Mouse (Mus musculus) CH12.LX (cell line): ENCODE data around the gene Pknox1. TPM values are rescaled to one million over a fixed set of nuclear protein-coding genes. Genes with fewer than 3 reads are reported as not detected.

Source experiments
- DNase-seq: peaks from one replicate; pipeline ENCODE4 v3.0.0-alpha.2; 2013; ENCODE audit errors: extremely low read depth
- H3K27ac ChIP-seq: 2 replicates; pipeline ENCODE4 v1.5.1; 2012; ENCODE audit warnings: low read depth, mild to moderate bottlenecking, control low read depth, moderate library complexity; ENCODE audit not compliant: insufficient read depth
- H3K27me3 ChIP-seq: replicated peaks from 2 replicates; pipeline ENCODE3; 2012; ENCODE audit warnings: inconsistent platforms
- H3K36me3 ChIP-seq, 2 experiments: replicated peaks in 1 of 2; 2 replicates each; pipeline versions ENCODE3 to v1.6.1; 2012; ENCODE audit warnings: inconsistent platforms in 1 of 2, low read length in 1 of 2, mild to moderate bottlenecking in 1 of 2, mixed read lengths in 1 of 2, moderate library complexity in 1 of 2; ENCODE audit not compliant: control insufficient read depth in 1 of 2, insufficient read depth in 1 of 2
- H3K4me1 ChIP-seq, 2 experiments: 2 replicates each; pipeline ENCODE4 v1.6.1; 2012; ENCODE audit warnings: inconsistent platforms in 1 of 2, moderate library complexity in 1 of 2; ENCODE audit not compliant: insufficient read depth in 2 of 2, control insufficient read depth in 1 of 2
- H3K4me2 ChIP-seq: 2 replicates; pipeline ENCODE4 v1.6.1; 2012; ENCODE audit warnings: low read depth, mild to moderate bottlenecking, control low read depth; ENCODE audit not compliant: poor library complexity, insufficient read depth, severe bottlenecking
- H3K4me3 ChIP-seq, 3 experiments: fragments of 150-350 bp in 1 of 3; sonication (generic) in 1 of 3; replicated peaks in 1 of 3; 2 replicates each; pipeline versions ENCODE3 to v1.5.1; 2011 to 2012; ENCODE audit warnings: low read depth in 2 of 3, low read length in 2 of 3, mild to moderate bottlenecking in 2 of 3, moderate library complexity in 2 of 3, control low read depth in 1 of 3, improper control_type of control experiment in 1 of 3, inconsistent platforms in 1 of 3, mixed read lengths in 1 of 3; ENCODE audit not compliant: poor library complexity in 1 of 3
- H3K79me2 ChIP-seq: replicated peaks from 2 replicates; pipeline ENCODE4 v1.6.1; 2012; ENCODE audit warnings: mild to moderate bottlenecking, moderate library complexity; ENCODE audit not compliant: control insufficient read depth, poor library complexity, insufficient read depth, severe bottlenecking; ENCODE audit errors: extremely low read depth
- H3K9ac ChIP-seq: 2 replicates; pipeline ENCODE4 v1.6.1; 2012; ENCODE audit warnings: low read depth, mild to moderate bottlenecking, control low read depth, moderate library complexity; ENCODE audit not compliant: insufficient read depth
- H3K9me3 ChIP-seq: replicated peaks from 2 replicates; pipeline ENCODE3; 2012; ENCODE audit warnings: low read length, inconsistent platforms, mixed read lengths
- BHLHE40 ChIP-seq: IDR thresholded peaks from 2 replicates; pipeline ENCODE4 v1.6.1; 2011; ENCODE audit warnings: mild to moderate bottlenecking, low read depth, low read length, improper control_type of control experiment
- CHD2 ChIP-seq: IDR thresholded peaks from 2 replicates; pipeline ENCODE4 v1.6.1; 2011; ENCODE audit warnings: low read length, improper control_type of control experiment
- CTCF ChIP-seq, 2 experiments: IDR thresholded peaks in 1 of 2; conservative IDR thresholded peaks in 1 of 2; 2 replicates each; pipeline ENCODE4 v1.5.1; 2011 to 2012; ENCODE audit warnings: low read depth in 2 of 2, low read length in 2 of 2, improper control_type of control experiment in 1 of 2, inconsistent platforms in 1 of 2, mild to moderate bottlenecking in 1 of 2, moderate library complexity in 1 of 2
- ELF1 ChIP-seq: IDR thresholded peaks from 2 replicates; pipeline ENCODE4 v1.6.1; 2014; ENCODE audit warnings: low read depth, mild to moderate bottlenecking, inconsistent platforms, low read length, improper control_type of control experiment
- EP300 ChIP-seq: IDR thresholded peaks from 2 replicates; pipeline ENCODE4 v1.6.1; 2011; ENCODE audit warnings: low read length, improper control_type of control experiment
- GABPA ChIP-seq: IDR thresholded peaks from 2 replicates; pipeline ENCODE4 v1.6.1; 2012; ENCODE audit warnings: low read depth, low read length, improper control_type of control experiment, inconsistent platforms; ENCODE audit not compliant: insufficient replicate concordance
- HCFC1 ChIP-seq: IDR thresholded peaks from 2 replicates; pipeline ENCODE4 v1.6.1; 2012; ENCODE audit warnings: low read depth, mild to moderate bottlenecking, inconsistent platforms, low read length, improper control_type of control experiment
- IRF4 ChIP-seq: IDR thresholded peaks from 2 replicates; pipeline ENCODE4 v1.6.1; 2014; ENCODE audit warnings: low read depth, mild to moderate bottlenecking, inconsistent platforms, low read length, improper control_type of control experiment
- JUND ChIP-seq: conservative IDR thresholded peaks from 2 replicates; pipeline ENCODE4 v1.6.1; 2011; ENCODE audit warnings: low read depth, low read length, improper control_type of control experiment
- KAT2A ChIP-seq: IDR thresholded peaks from 2 replicates; pipeline ENCODE4 v1.6.1; 2012; ENCODE audit warnings: low read length, improper control_type of control experiment, inconsistent platforms; ENCODE audit not compliant: insufficient replicate concordance
- MAFK ChIP-seq: IDR thresholded peaks from 2 replicates; pipeline ENCODE4 v1.6.1; 2011; ENCODE audit warnings: low read length, improper control_type of control experiment; ENCODE audit not compliant: insufficient replicate concordance
- MAZ ChIP-seq: IDR thresholded peaks from 2 replicates; pipeline ENCODE4 v1.6.1; 2012; ENCODE audit warnings: low read depth, mild to moderate bottlenecking, inconsistent platforms, low read length, improper control_type of control experiment, moderate library complexity
- MEF2A ChIP-seq: IDR thresholded peaks from 2 replicates; pipeline ENCODE4 v1.6.1; 2014; ENCODE audit warnings: low read depth, mild to moderate bottlenecking, inconsistent platforms, low read length, improper control_type of control experiment, borderline replicate concordance
- MXI1 ChIP-seq: IDR thresholded peaks from 2 replicates; pipeline ENCODE4 v1.6.1; 2011; ENCODE audit warnings: mild to moderate bottlenecking, low read depth, low read length, improper control_type of control experiment
- MYC ChIP-seq: IDR thresholded peaks from 2 replicates; pipeline ENCODE4 v1.6.1; 2011; ENCODE audit warnings: low read depth, mild to moderate bottlenecking, improper control_type of control experiment, low read length
- NRF1 ChIP-seq: IDR thresholded peaks from 2 replicates; pipeline ENCODE4 v1.6.1; 2014; ENCODE audit warnings: low read depth, mild to moderate bottlenecking, inconsistent platforms, low read length, improper control_type of control experiment, moderate library complexity
- POLR2A ChIP-seq: IDR thresholded peaks from 2 replicates; pipeline ENCODE4 v1.6.1; 2011; ENCODE audit warnings: low read depth, mild to moderate bottlenecking, improper control_type of control experiment, low read length
- RAD21 ChIP-seq: IDR thresholded peaks from 2 replicates; pipeline ENCODE4 v1.6.1; 2011; ENCODE audit warnings: low read depth, mild to moderate bottlenecking, low read length, improper control_type of control experiment, moderate library complexity
- RCOR1 ChIP-seq: conservative IDR thresholded peaks from 2 replicates; pipeline ENCODE4 v1.6.1; 2012; ENCODE audit warnings: low read depth, mild to moderate bottlenecking, inconsistent platforms, low read length, improper control_type of control experiment
- SIN3A ChIP-seq: IDR thresholded peaks from 2 replicates; pipeline ENCODE4 v1.6.1; 2012; ENCODE audit warnings: low read length, improper control_type of control experiment, inconsistent platforms
- SMC3 ChIP-seq: IDR thresholded peaks from 2 replicates; pipeline ENCODE4 v1.6.1; 2011; ENCODE audit warnings: low read depth, low read length, improper control_type of control experiment
- TBP ChIP-seq: conservative IDR thresholded peaks from 2 replicates; pipeline ENCODE4 v1.6.1; 2011; ENCODE audit warnings: low read depth, low read length, improper control_type of control experiment
- TCF12 ChIP-seq: IDR thresholded peaks from 2 replicates; pipeline ENCODE4 v1.6.1; 2014; ENCODE audit warnings: low read depth, mild to moderate bottlenecking, inconsistent platforms, low read length, improper control_type of control experiment
- UBTF ChIP-seq: IDR thresholded peaks from 2 replicates; pipeline ENCODE4 v1.6.1; 2012; ENCODE audit warnings: low read depth, mild to moderate bottlenecking, inconsistent platforms, low read length, improper control_type of control experiment, moderate library complexity
- ZKSCAN1 ChIP-seq: IDR thresholded peaks from 2 replicates; pipeline ENCODE4 v1.6.1; 2012; ENCODE audit warnings: low read depth, inconsistent platforms, low read length, improper control_type of control experiment, borderline replicate concordance
- dilution Hi-C: fragments of 300-500 bp; cut with MboI; formaldehyde crosslinking; loops from 2 replicates; pipeline ENCODE4 v1.14.3; 2020; ENCODE audit warnings: low sequenced_read_pairs; ENCODE audit not compliant: extremely low pct_unique_long_range_greater_than_20kb, extremely low pct_ligation_motif_present
- in situ Hi-C: fragments of 300-500 bp; cut with MboI; formaldehyde crosslinking; loops from 3 replicates; pipeline ENCODE4 v1.14.3; 2019; ENCODE audit warnings: low sequenced_read_pairs, low pct_ligation_motif_present, low pct_unique_long_range_greater_than_20kb, mixed read lengths
- polyA plus RNA-seq: library from polyadenylated mRNA; unstranded; fragments of >175 nt; gene quantifications from 2 replicates; pipeline ENCODE4 v1.2.1, GENCODE M21; 2012; ENCODE audit warnings: low read depth; ENCODE audit not compliant: insufficient read length
- total RNA-seq, 2 experiments: library from RNA; depleted of rRNA; stranded (reverse); fragments of 300-350 nt in 1 of 2; fragments of >200 nt in 1 of 2; gene quantifications; 2 replicates each; pipeline ENCODE4 v1.2.3; 2012 to 2014

The Pknox1 gene
- total and polyA plus RNA-seq, 3 experiments, result 15.1 to 22.3 (median 20.5) TPM

GRCm38 (mm10) chr17:31529314-31529713 lies 35.2 kb upstream of the Pknox1 start:
- peak; percentile 77 for DNase-seq
- dilution Hi-C loops, result no loop called here
- Histone ChIP-seq H3K9ac (no peak overlapping the region), H3K27me3 (no peaks in the 10 kb centered on the region), H3K9me3 (no peaks in the 10 kb centered on the region), H3K4me1 (peaks cover 0 to 23% of the 10 kb centered on the region in 2 experiments; a peak in 2 of 4 replicates), H3K79me2 (peaks cover 8% of the 10 kb centered on the region; the same call in 1 of the 2 replicates), H3K4me3 (peak overlapping the region in 1 of 3 experiments; percentile 30), H3K36me3 (peaks cover 42 to 77% of the 10 kb centered on the region in 2 experiments), H3K27ac (no peak overlapping the region)
- in situ Hi-C loops, result no loop called here
- TF ChIP-seq MAZ (no peak), GABPA (no peak), ELF1 (peak; percentile 79), TBP (no peak), CTCF (conservative IDR thresholded peaks at IDR 0.05 in 1 of 2, IDR thresholded peaks at IDR 0.05 in 1 of 2; ENCODE audit: low read depth in 2 of 2, low read length in 2 of 2) (peak in 1 of 2 experiments; percentile 69; a peak in 2 of 4 replicates), HCFC1 (no peak), KAT2A (no peak), UBTF (no peak), MYC (no peak), SIN3A (no peak), MEF2A (no peak), BHLHE40 (peak; percentile 44; the same call in 1 of the 2 replicates), RCOR1 (no peak), EP300 (no peak), JUND (no peak), TCF12 (no peak), MAFK (no peak), NRF1 (no peak), MXI1 (no peak), SMC3 (peak; percentile 56), RAD21 (peak; percentile 70), CHD2 (no peak), POLR2A (peak; percentile 41; the same call in 1 of the 2 replicates), ZKSCAN1 (no peak), IRF4 (no peak)
- TF ChIP-seq, all 38 proteins: peak for 6
- H3K4me2 ChIP-seq, result peak overlapping the region; percentile 25; the same call in 1 of the 2 replicates
